Comparison of ENCODE assay signal across 27 mouse cellular contexts in genomic region chr7:82605425-82605824, GRCm38 (mm10). TPM values are rescaled to one million over a fixed set of nuclear protein-coding genes. Genes with fewer than 3 reads are reported as not detected.
DNase-seq lines count a peak whose midpoint lies in the region; ATAC-seq and TF ChIP-seq lines count a peak whose summit lies in the region.
"Had no signal": no experiment of that assay in that cellular context is flagged by ENCODE, and none has a peak within 500 bp of the region (broad histone marks: within the 10 kb centered on the region; RNA-seq: fewer than 3 reads in every experiment).

No protein-coding gene starts in this region.

- no peaks in the 10 kb centered on the region for H3K9me3 ChIP-seq in embryonic facial prominence, embryonic 14.5 days (ENCODE audit: control insufficient read depth, low read length)
- H3K9me3 ChIP-seq in embryonic facial prominence, embryonic 10.5 days: no peaks in the 10 kb centered on the region
- no peaks in the 10 kb centered on the region for H3K9me3 ChIP-seq in lung, embryonic 16.5 days (ENCODE audit: control insufficient read depth, low read length)
- H3K9me3 ChIP-seq: embryonic facial prominence, embryonic 12.5 days; forebrain, embryonic 12.5 days; forebrain, embryonic 15.5 days; G1E; heart, embryonic 10.5 days; heart, embryonic 13.5 days; hindbrain, embryonic 15.5 days had no signal

- H3K4me1 ChIP-seq in embryonic facial prominence, embryonic 14.5 days (ENCODE audit: control insufficient read depth, insufficient read depth, low read length): 0 out of 2 replicates have a peak, but pooled peaks cover 3% of the 10 kb centered on the region
- peaks cover 10% of the 10 kb centered on the region for H3K4me1 ChIP-seq in embryonic facial prominence, embryonic 10.5 days
- H3K4me1 ChIP-seq in lung, adult 2 months (ENCODE audit: control insufficient read depth, insufficient read depth, low read length): no peaks in the 10 kb centered on the region
- H3K4me1 ChIP-seq in lung, embryonic 16.5 days (replicated peaks; ENCODE audit: control insufficient read depth, insufficient read depth, low read length): no peaks in the 10 kb centered on the region
- H3K4me1 ChIP-seq: forebrain, embryonic 12.5 days; forebrain, embryonic 15.5 days; heart, embryonic 10.5 days; heart, embryonic 13.5 days; hindbrain, embryonic 15.5 days had no signal

- 73% methylated on average over 6 of the region's 6 CpGs for WGBS in embryonic facial prominence, embryonic 14.5 days
- WGBS in embryonic facial prominence, embryonic 10.5 days: 78% methylated on average over 6 of the region's 6 CpGs
- 69% methylated on average over 6 of the region's 6 CpGs for WGBS in lung, adult 2 months
- 62% methylated on average over 6 of the region's 6 CpGs for WGBS in lung, embryonic 16.5 days

- no peak overlapping the region for H3K9ac ChIP-seq in embryonic facial prominence, embryonic 14.5 days (ENCODE audit: low read depth, low read length)
- H3K9ac ChIP-seq in lung, embryonic 16.5 days (ENCODE audit: low read length): no peak overlapping the region
- H3K9ac ChIP-seq: embryonic facial prominence, embryonic 12.5 days; forebrain, embryonic 12.5 days; forebrain, embryonic 15.5 days; heart, embryonic 13.5 days; hindbrain, embryonic 15.5 days had no signal

- TF ChIP-seq POLR2A in lung, adult 2 months (IDR thresholded peaks at IDR 0.05; ENCODE audit: borderline replicate concordance, extremely low read depth, low read depth, low read length): no peak

- H3K4me2 ChIP-seq in embryonic facial prominence, embryonic 14.5 days (ENCODE audit: low read depth, low read length): no peak overlapping the region
- no peak overlapping the region for H3K4me2 ChIP-seq in lung, embryonic 16.5 days (ENCODE audit: low read depth, low read length)
- H3K4me2 ChIP-seq: embryonic facial prominence, embryonic 12.5 days; forebrain, embryonic 12.5 days; forebrain, embryonic 15.5 days; heart, embryonic 13.5 days; hindbrain, embryonic 15.5 days had no signal

- peak; percentile 77 for ATAC-seq in embryonic facial prominence, embryonic 14.5 days (ENCODE audit: low read depth)
- ATAC-seq in lung, embryonic 16.5 days (ENCODE audit: low read depth): peak; percentile 95
- ATAC-seq in CD4-positive, CD25-positive, alpha-beta regulatory T cell, adult 4 months: no peak
- ATAC-seq: forebrain, embryonic 15.5 days; Patski had no signal

- DNase-seq in embryonic facial prominence, embryonic 14.5 days (ENCODE audit: low spot score): peak; percentile 26
- DNase-seq in embryonic facial prominence, embryonic 10.5 days (ENCODE audit: low spot score): no peak
- peak; percentile 7 for DNase-seq in lung, adult 2 months
- peak; percentile 52 for DNase-seq in lung, postnatal 25 days (ENCODE audit: low spot score)
- DNase-seq in ovary, postnatal 10 days (ENCODE audit: low spot score): no peak
- DNase-seq in right cerebral cortex, adult 18-20 months: no peak
- DNase-seq: adrenal gland, postnatal 10 days; adrenal gland, postnatal 36 days; cerebellum, adult 18-20 months; cerebellum, adult 9-10 months; cerebellum, postnatal 14 days; gastrocnemius, postnatal 10 days; gastrocnemius, postnatal 36 days; heart, adult 2 months; heart, postnatal 14 days; heart, postnatal 4 days had no signal

- no peaks in the 10 kb centered on the region for H3K27me3 ChIP-seq in embryonic facial prominence, embryonic 14.5 days (replicated peaks; ENCODE audit: control insufficient read depth, insufficient read depth, low read length)
- H3K27me3 ChIP-seq in embryonic facial prominence, embryonic 10.5 days (replicated peaks; ENCODE audit: low read depth, poor library complexity, severe bottlenecking): no peaks in the 10 kb centered on the region
- H3K27me3 ChIP-seq in lung, embryonic 16.5 days (ENCODE audit: control insufficient read depth, insufficient read depth, low read depth, low read length): no peaks in the 10 kb centered on the region
- H3K27me3 ChIP-seq: embryonic facial prominence, embryonic 12.5 days; forebrain, embryonic 12.5 days; forebrain, embryonic 15.5 days; heart, embryonic 13.5 days; hindbrain, embryonic 15.5 days; Patski had no signal

- no peaks in the 10 kb centered on the region for H3K36me3 ChIP-seq in embryonic facial prominence, embryonic 14.5 days (ENCODE audit: control insufficient read depth, insufficient read depth, low read length)
- no peaks in the 10 kb centered on the region for H3K36me3 ChIP-seq in embryonic facial prominence, embryonic 10.5 days (replicated peaks)
- no peaks in the 10 kb centered on the region for H3K36me3 ChIP-seq in lung, embryonic 16.5 days (ENCODE audit: control insufficient read depth, insufficient read depth, low read length)
- H3K36me3 ChIP-seq: embryonic facial prominence, embryonic 12.5 days; forebrain, embryonic 12.5 days; forebrain, embryonic 15.5 days; G1E; heart, embryonic 10.5 days; heart, embryonic 13.5 days; hindbrain, embryonic 15.5 days had no signal

- no peak overlapping the region for H3K27ac ChIP-seq in embryonic facial prominence, embryonic 14.5 days (replicated peaks; ENCODE audit: low read depth, low read length)
- no peak overlapping the region for H3K27ac ChIP-seq in embryonic facial prominence, embryonic 10.5 days (replicated peaks)
- H3K27ac ChIP-seq in lung, embryonic 16.5 days (ENCODE audit: low read length): peak overlapping the region; percentile 35; the same call in 1 of the 2 replicates
- H3K27ac ChIP-seq: embryonic facial prominence, embryonic 12.5 days; forebrain, embryonic 12.5 days; forebrain, embryonic 15.5 days; heart, adult 2 months; heart, embryonic 10.5 days; heart, embryonic 13.5 days; hindbrain, embryonic 15.5 days had no signal

- H3K4me3 ChIP-seq in embryonic facial prominence, embryonic 14.5 days (ENCODE audit: low read depth, low read length): no peak overlapping the region
- no peak overlapping the region for H3K4me3 ChIP-seq in embryonic facial prominence, embryonic 10.5 days
- H3K4me3 ChIP-seq in lung, adult 2 months (replicated peaks; ENCODE audit: extremely low read depth, low read depth, low read length): no peak overlapping the region
- no peak overlapping the region for H3K4me3 ChIP-seq in lung, embryonic 16.5 days (ENCODE audit: low read length)
- H3K4me3 ChIP-seq: embryonic facial prominence, embryonic 12.5 days; erythroblast, embryonic 14.5 days; forebrain, embryonic 12.5 days; forebrain, embryonic 15.5 days; heart, adult 2 months; heart, embryonic 10.5 days; heart, embryonic 13.5 days; hindbrain, embryonic 15.5 days had no signal

- no peak for TF ChIP-seq CTCF in lung, adult 2 months (IDR thresholded peaks at IDR 0.05; ENCODE audit: insufficient read depth, low read length)

RNA-seq across cellular contexts. Expression of gene Saxo2, which starts 42.9 kb away (rescaled TPM):
- polyA plus RNA-seq in embryonic facial prominence, embryonic 14.5 days (2014; fragmentation: Nextera tagmentation; extraction: Ambion mirVana): 9.8 and 11.7 TPM in 2 replicates
- polyA plus RNA-seq in embryonic facial prominence, embryonic 10.5 days (2016; fragmentation: Nextera tagmentation; extraction: Ambion mirVana): 3.8 and 6.3 TPM in 2 replicates
- polyA plus RNA-seq in lung, adult 2 months (2012; rRNA removed): 3.9 and 5.7 TPM in 2 replicates
- 12.0 and 12.7 TPM in 2 replicates for polyA plus RNA-seq in lung, embryonic 16.5 days (2015; fragmentation: Nextera tagmentation; extraction: Ambion mirVana)
- polyA plus RNA-seq in CD4-positive, CD25-positive, alpha-beta regulatory T cell, adult 4 months (2017; shearing (Covaris generic)): not detected
- polyA plus RNA-seq: erythroblast, embryonic 14.5 days had no signal

RNA-seq across cellular contexts. Expression of gene Efl1, which starts 43.0 kb away (rescaled TPM):
- 19.8 and 25.2 TPM in 2 replicates for polyA plus RNA-seq in embryonic facial prominence, embryonic 14.5 days (2014; fragmentation: Nextera tagmentation; extraction: Ambion mirVana)
- polyA plus RNA-seq in embryonic facial prominence, embryonic 10.5 days (2016; fragmentation: Nextera tagmentation; extraction: Ambion mirVana): 23.1 and 24.0 TPM in 2 replicates
- 2.4 and 5.5 TPM in 2 replicates for polyA plus RNA-seq in lung, adult 2 months (2012; rRNA removed)
- 21.1 and 21.2 TPM in 2 replicates for polyA plus RNA-seq in lung, embryonic 16.5 days (2015; fragmentation: Nextera tagmentation; extraction: Ambion mirVana)
- 10 to 100 TPM; 41.5 to 57.0 TPM for polyA plus RNA-seq in CD4-positive, CD25-positive, alpha-beta regulatory T cell, adult 4 months (2017; shearing (Covaris generic))

Comparison
In these comparisons a context has a peak if more than half of its experiments do, and no peak if none do; other contexts are left out.
1. DNase-seq: peak in embryonic facial prominence, embryonic 14.5 days (single experiment), lung, adult 2 months (single experiment) and lung, postnatal 25 days (single experiment); none in embryonic facial prominence, embryonic 10.5 days (single experiment), ovary, postnatal 10 days (single experiment) and right cerebral cortex, adult 18-20 months (single experiment).